Mouse (Mus musculus) urinary bladder, postnatal 4 days (tissue): ENCODE measurements around the gene Sp2.

Experiments used
- DNase-seq, 2 experiments: peaks; one replicate each; pipeline ENCODE4 v3.0.0; 2021 to 2022; ENCODE audit warnings: low spot score in 2 of 2

Sp2 gene

DNA sequence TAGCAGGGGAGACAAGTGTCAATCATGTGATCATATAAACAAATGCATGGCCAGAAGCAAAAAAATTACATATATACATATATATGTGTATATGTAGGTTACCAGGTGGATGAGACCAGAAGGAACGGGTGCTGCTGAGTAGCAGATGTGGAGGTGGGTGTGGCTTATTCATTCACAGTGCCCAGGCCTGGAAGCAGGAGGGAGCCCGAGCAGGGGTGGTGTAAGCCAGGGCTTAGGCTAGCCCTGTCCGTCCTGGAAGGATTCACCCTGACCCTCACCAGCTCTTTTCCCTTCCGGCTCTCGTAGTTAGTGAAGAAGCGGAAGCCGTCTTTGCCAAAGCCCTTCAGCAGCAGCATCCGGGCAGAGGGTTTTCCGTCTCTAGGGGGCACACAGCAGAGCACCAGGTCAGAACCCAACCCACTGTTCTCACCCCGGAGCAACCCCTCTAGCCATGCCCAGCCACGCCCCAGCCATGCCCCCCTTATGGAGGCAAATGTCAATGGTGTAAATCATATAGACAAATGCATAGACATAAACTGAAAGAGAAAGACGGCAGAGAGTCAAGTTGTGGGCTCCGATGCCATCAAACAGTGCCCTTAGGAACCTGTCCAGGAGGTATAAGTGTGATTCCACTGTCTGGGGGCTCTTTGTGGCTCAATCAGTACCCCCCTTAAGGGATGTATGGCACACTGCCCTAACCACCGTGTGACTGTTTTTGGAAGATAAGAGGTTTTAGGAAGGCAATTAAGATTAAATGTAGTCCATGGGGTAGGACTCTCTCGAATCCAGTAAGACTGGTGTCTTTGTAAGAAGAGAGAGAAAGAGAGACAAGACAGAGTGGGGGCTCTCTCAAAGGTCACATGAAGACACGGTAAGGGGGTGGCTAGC lies 41.9 kb downstream of the Sp2 start:
- DNase-seq, result no peak

DNA sequence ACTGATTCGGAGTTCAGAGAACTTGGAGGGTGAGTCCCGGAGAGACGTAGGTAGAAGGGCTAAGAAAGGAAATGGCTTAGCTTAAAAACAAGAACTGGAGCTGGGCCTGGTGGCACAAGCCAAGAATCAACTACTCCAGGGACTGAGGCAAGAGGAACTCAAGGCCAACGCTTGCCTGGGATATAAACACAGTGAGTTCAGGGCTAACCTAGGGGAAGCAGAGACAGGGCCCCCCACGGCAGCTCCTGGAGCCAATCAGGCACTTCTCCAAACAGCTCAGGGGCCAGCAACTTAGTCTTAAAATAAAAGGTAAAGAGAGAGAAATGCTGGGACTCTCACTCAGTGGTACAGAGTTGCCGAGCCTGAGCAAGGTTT lies 44.3 kb downstream of the Sp2 start:
- no peak for DNase-seq

DNA sequence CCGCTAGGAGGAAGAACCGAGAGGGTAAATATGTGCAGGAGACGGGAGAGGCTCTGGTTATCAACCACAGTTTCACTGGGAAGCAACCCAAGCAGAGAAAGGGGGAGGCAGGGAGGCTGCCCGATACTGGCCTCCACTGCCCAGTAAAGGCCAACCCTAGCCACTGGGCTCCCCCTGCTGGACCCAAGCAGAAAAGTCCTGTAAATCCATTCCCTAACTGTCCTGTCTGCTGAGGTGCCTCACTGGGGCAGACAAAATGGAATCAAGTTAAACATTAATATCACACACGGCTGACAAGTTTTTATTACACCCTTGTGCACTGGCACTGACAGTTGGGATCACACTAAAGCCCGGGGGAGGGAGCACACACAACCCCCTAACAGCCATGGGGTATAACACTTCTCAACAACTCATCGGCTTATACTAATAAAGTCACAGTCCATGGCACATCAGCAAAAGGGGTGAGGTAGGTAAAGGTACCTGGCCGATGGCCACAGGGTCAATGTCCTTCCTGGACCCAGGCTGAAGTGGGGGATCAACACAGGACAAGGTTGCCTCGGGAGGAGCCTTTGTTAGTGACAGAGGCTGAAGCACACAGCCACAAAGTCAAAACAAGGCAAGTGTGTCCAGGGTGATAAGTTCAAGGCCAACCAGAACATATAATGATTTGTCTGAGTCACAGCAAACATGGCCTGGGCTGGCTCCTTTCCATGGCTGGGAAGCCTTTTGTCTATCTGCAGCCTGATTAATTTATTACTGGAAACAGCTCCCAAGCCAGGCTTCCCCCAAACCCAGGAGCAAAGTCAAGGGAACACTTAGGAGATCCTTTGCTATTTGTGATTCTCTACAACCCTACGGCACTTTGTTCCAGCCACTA lies 45.0 kb downstream of the Sp2 start:
- peak; percentile 64 to 69 for DNase-seq

DNA sequence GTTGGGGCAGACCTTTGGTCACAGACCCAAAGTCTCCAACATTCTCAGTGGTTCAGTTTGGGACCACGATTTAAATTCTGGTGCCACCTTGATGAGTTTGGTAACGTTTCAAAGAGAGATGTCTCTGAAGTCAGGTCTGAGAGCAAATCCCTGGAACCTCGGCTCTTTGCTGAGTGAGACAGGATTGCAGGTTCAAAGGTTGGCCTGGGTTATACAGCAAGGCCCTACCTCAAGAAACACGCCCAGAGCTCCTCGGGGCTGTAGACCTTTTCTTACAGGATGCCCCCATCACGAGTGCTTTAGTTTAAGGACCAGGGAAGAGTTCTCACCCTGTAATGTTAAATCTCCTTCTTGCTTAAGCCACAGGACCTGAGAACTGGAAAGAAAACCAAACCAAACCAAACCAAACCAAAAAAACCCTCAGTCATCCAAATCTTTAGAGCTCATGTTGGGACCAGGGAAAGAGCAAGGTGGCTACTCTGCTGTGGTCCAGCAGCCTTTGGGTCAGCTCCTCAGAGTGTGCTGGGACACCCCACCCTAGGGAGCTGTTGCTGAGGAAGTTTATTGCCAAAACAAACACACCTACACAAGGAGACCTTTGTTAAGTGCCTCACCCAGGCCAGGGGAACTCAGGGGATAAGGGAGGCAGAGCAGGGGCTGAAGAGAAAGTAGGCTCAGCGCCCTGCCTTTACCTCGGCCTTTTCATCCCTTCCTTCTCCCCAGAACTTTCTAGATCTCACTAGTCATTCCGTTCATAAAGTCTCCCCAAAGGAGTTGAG lies 46.7 kb downstream of the Sp2 start:
- no peak for DNase-seq

DNA sequence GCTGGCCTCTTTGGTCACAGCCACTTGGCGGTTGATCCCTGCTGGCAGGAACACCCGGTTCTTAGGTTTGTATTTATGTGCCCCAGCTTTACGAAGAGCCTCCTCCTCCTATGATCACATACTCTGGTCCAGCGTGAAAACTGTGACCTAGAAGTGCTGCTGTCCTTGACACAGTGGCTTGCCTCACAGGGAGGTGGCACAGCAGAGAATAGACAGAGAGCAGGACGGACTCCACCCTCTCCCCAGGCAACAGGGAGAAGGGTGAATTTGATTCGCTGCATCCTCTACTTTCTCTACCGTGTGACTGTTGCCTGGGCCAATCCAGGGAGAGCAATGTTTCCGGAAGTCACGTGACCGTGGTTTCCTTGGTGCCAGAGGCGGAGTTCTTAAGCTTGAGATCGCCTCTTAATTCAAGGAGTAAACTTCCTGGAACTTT lies 47.8 kb downstream of the Sp2 start:
- peak in 1 of 2 experiments; percentile 62 for DNase-seq

DNA sequence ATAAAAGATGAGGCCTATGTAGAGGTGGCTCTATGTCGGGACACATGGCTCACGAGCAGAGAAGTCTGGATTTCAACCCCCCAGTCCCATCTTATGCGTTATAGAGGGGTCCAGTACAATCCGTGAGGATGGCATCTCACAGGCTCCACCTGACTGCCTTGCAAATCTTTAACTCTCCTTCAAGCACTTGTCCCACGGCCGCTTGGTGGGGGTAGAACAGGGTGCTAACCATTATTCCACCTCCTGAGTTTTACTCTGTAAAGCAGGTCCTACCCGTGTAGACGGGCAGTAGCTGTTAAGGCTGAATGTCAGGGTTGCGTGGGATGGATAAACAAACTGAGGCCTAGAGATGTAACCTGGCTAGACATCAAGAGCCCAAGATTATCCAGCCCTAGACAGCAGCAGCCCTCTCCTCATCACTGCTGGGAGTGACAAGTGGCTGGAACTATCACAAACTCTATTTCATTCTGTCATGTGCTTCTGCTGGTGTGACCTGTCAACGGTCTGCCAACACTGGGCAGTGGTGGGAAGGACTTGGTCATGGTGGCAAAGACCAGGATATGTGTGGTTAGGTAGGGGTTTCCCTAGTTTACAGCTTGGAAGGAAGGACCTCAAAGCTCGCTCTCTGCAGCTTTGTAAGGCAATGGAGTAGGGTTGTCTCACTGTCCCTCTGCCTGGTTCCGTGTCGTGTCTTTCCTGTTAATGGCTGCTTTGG lies 49.0 kb downstream of the Sp2 start:
- no peak for DNase-seq

DNA sequence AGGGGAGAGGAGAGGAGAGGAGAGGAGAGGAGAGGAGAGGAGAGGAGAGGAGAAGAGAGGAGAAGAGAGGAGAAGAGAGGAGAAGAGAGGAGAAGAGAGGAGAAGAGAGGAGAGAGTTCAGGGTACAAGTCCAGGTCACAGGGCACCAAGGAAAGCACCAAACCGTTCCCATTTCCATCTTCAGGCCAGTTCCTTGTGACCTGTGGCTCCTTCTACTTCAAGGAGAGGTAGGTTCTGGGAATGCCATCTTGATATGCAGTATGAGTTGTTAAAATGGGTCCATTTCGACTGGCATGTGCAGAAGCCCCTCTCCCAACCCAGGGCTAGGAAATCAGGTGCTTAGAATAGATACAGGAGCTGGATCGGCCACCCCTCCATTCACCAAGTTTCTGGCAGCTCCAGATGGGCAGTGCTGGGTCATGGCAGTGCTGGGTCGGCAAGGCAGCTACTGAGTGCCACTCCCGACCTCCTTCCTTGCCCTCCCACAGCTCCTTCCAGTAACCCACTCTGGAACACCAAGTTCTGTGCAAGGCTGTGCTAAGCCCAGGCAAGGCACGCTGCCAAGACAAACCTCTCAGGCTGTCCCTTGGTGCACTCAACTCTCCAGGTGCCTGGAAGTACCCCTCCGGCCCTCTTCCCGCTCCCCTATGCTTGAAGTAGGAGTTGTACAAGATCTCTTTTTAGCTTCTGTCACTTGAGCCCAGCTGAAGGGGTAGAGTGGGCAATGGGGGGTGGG lies 51.3 kb downstream of the Sp2 start:
- DNase-seq, result no peak

DNA sequence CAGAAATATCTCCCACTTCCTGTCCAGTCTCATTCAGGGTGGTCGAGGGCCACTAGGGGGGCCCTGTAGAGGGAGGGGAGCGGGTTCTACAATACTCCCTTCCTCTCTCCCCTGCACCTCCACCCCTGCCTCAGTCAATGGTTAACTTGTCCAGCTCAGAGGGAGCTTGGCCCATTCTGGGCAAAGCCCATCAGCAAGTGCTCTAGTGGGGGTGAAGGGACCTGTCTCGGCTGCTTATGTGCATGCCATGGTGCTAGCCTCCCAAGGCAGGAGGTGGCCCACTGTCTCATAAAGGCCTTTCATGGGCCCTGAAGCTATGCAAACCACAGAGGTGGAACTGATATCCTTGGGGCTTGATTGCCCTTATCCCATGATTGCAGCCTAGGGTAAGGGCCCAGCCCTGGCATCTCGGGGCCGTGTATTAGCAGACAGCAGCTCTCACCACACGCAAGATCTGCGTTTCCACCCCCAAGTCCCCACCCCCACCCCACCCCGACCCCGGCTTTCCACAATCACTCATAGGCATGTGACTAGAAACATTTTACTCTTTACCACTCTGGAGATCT lies 52.9 kb downstream of the Sp2 start:
- no peak for DNase-seq

DNA sequence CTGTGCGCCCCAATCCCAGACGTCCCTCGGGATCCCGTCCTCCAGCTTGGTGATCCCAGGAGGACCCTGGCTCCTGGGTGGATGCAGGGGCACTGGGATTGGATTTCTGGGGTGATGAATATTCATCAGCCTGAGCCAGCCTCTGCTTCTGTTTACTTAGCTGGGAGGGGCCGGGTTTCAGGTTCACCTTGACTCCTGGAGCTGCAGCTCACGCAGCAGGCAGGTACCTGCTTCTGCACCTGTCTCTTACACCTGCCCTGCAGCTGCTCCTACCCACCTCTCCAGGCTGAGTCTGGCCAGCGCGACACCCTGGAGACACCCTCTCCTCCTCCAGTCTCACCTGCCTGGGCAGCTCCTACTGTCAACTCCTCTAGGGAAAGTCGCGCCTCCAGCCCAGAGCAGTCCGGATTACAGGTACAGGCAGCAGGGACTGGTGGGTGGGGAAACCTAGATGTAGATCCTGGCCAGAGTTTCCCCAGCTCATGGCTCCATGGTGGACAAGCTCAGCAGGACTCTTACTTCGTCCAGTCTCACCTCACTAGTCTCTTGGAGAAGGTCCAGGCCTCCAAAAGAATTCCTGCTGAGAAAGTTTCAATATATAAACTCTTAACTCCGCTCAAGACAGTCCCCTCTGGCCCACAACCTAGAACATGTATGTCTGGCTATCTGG lies 53.5 kb downstream of the Sp2 start:
- no peak for DNase-seq

DNA sequence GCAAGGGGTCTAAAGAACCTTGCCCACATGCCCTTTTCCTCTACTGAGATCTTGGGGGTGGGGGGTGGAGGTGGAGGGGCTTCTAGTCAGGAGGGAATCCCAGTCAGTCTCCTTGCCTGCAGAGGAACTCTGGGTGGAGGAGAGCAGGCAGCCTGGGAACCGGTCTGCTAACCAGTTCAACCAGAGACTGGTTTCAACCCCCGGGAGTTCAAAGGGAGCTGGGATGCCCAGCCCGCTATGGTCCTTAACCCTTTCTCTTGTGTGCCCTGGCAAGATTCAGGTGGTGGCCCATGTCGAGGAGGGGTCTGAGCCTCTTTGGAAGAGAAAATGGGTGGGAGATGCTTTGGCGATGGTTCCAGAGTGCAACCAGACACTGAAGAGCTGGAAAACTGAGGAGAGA lies 54.1 kb downstream of the Sp2 start:
- DNase-seq, result no peak

DNA sequence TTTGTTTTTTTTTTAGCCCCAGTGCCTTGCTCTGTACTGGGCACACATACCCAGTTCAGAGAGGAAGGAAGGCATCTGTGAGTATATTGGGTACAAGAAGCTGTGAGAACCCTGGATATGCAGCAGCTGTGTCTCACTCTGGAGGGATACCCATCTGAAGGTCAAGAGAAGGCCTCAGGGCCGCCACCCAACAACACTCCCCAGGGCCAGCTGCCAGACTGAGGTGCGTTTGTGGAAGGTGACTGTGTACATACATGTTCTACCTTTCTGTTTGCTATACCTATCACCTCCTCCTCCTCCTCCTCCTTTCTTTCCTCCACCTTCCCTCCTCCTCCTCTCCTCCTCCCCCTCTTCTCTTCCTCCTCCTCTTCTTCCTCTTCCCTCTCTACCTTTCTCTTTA lies 54.7 kb downstream of the Sp2 start, which contains the start of gene Prr15l:
Gene Prr15l, plus strand, starts transcription at position 17 of the 400 bp plus-strand sequence.
- DNase-seq, result no peak

DNA sequence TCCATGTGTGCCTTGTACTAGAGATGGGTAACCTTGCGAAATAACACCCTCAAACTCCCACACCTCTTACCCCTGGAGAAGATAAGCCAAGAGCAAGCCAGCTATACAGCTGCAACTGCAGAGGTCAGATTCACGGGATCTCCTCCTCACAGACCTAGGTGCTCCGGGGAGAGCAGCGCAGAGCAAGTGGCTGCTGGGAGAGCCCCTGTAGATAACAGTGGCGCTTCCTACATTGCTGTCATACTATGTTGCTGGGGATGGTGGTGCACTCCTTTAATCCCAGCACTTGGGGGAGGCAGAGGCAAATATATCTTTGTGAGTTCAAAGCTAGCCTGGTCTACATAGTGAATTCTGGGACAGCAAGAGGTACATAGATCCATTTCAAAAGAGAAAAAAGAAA lies 56.2 kb downstream of the Sp2 start:
- no peak for DNase-seq

DNA sequence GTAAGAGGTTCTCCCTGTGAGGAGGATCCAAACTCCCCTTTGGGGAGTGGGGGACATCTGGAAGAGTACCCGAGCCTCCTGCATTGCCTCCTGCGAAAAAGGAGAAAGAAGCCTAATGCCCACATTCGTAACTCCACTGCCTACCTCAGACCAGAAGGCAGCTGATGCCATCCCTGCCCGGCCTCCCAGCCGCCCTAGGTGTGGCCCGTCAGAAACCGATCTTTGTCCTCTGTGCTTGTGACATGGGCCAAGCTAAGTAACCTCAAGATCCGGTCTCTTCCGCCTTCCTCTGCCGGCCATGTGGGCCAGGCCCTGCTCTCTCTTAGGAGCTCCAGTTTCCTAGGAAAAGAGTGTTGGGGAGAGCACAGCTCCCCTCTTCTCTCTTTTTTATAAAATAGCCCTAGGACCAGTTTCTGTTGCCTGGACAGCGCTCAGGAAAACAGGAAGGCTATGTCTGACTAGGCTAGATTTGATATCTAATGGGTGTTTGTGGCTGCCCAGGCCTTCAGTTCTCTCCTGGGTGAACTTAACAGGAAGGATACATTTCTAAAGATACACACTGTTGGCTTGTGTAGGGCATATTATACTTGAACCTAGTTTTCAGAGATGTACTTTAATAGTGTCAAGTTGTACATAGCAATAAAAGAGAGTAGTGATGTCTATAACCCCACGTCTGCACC lies 57.1 kb downstream of the Sp2 start:
- no peak for DNase-seq

DNA sequence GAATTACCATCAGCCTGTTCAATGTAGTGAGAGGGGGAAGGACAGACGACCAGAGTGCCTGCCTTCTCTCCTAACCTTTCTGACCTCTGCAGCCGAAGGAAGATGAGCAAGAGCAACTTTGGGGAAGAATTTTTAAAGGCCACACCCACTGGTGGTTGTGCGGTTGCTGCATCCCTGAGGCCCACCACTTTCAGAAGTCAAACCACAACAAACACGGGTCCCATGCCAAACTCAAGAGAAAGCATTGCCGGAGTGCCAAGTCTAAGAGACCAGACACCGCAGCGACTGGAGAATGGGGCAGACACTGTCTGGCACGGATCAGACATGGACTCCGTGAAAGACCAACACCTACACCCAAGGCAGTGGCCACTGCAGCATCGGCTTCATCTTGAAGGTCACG lies 57.9 kb downstream of the Sp2 start:
- no peak for DNase-seq

DNA sequence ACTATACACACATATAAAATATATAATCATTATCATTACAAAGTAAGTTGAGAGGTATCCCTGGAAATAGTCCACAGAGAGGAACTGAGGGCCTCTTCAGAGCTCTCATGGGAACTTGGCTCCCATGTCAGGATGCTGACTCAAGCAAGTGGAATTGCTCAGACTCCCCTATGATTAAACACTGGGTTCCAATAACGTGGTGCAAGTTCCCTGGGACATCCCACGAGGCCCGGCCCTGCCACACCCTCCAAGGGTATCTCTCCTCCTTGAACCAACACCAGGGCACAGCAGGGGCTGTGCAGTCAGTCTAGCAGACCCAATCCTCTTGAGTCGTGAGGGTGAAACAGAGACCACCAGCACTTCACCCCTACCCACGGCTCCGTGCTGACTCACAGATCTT lies 63.8 kb downstream of the Sp2 start:
- no peak for DNase-seq

DNA sequence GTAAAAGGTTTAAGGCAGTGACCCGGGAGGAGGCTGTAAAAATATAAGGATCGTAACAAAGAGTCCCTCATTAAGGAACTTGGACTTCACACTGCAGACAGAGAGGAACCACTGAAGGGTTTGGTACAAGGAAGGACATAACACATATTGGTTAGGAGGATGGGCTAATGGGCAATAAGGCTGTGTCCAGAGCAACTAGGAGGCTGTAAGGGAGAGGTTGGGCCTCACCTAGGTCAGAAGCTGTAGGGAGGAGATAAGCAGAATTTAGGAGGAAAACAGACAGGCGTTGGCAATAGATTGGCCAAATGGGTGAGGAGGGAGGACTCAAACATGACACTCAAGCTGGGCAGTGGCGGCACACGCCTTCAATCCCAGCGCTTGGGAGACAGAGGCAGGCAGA lies 65.3 kb downstream of the Sp2 start:
- DNase-seq, result no peak

DNA sequence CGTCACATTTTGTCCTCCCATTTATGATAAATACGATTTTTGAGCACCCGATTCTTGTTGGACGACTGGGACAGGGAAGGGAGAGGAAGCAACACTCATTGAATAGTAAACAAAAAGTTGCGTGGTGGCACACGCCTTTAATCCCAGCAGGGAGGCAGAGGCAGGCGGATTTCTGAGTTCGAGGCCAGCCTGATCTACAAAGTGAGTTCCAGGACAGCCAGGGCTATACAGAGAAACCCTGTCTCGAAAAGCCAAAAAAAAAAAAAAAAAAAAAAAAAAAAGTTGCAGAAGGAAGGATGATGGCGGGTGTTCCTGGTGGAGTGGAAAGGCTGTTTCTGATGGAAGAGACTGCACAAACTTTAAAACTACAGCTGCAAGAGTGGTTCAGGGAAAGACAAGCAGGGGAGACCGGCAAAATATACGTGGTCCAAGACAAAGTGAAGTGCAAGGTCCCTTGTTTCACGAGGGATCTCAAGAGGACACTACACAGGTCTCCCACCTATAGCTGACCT lies 65.8 kb downstream of the Sp2 start:
- DNase-seq, result no peak

DNA sequence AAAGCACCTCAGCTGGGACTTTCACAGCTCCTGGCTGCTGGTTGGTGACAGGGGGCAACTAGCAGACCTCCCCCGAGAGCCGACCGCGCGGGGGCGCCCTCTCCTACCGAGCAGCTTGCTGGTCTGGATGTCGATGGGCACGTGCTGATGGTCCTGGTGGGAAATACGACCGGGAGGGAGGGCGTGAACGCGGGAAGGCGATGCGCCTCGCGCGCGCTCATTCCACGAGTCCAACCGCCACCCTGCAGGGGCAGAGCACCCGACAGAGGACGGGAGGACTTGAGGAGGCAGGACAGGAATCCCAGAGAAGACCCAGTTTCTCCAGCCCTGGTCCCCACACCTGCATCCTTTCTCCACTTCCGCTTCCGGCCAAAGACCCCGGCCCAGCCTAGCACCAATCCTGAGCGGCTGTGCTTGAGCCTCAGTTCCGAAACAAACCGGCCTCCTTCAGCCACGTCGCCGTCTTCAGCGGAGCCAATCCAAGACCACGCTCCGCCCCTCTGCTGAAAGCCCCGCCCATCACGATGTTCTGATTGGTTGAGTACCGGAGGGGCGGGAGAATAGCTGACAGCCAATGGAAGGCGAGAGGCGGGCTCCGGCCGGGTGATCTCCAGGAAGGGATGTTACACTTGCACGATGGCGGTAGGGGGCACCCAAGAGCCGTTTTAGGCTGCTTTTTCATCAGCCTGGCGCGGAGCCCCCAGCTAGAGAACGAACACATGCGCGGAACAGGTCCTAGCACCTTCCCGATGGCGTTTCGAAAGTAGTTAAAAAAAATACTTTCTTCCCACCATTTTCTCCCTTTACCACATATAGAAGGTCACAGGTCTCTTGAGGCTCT lies 66.5 kb downstream of the Sp2 start, which contains the start of gene Cdk5rap3:
Gene Cdk5rap3, minus strand, starts transcription at position 453 of the 841 bp plus-strand sequence.
- DNase-seq, result peak; percentile 99
